Mouse (Mus musculus): ENCODE data around the gene Sub1. TPM values are rescaled to one million over a fixed set of nuclear protein-coding genes. Genes with fewer than 3 reads are reported as not detected.

Gene Sub1
- total and polyA plus RNA-seq, 2 experiments from 2014 or later, result 187 to 618 TPM

GRCm38 (mm10) chr15:12014197-12014905 lies 17.6 kb upstream of the Sub1 start:
- TF ChIP-seq CTCF (IDR thresholded peaks at IDR 0.05; ENCODE audit: low read depth), result no peak
- 74% methylated on average over 5 of the region's 5 CpGs for WGBS
- H3K36me3 ChIP-seq (ENCODE audit: insufficient read depth), result no peaks in the 10 kb centered on the region
- H3K4me2 ChIP-seq (ENCODE audit: low read depth), result no peak overlapping the region
- H3K9me3 ChIP-seq (ENCODE audit: low read length), result no peaks in the 10 kb centered on the region
- no peaks in the 10 kb centered on the region for H3K4me1 ChIP-seq (ENCODE audit: insufficient read depth)
- no peak overlapping the region for H3K4me3 ChIP-seq (ENCODE audit: low read depth, low read length)
- ATAC-seq, result no peak
- no peaks in the 10 kb centered on the region for H3K27me3 ChIP-seq (ENCODE audit: insufficient read depth, low read length)
- DNase-seq, result no peak
- no peak overlapping the region for H3K27ac ChIP-seq (ENCODE audit: low read depth, low read length)
- H3K9ac ChIP-seq, result no peak overlapping the region

GRCm38 (mm10) chr15:12013532-12014196 lies 16.9 kb upstream of the Sub1 start:
- ATAC-seq (no peak), DNase-seq (no peak)
- Histone ChIP-seq H3K4me2 (ENCODE audit: low read depth) (no peak overlapping the region), H3K4me3 (ENCODE audit: low read depth, low read length) (no peak overlapping the region), H3K36me3 (ENCODE audit: insufficient read depth) (no peaks in the 10 kb centered on the region), H3K4me1 (ENCODE audit: insufficient read depth) (no peaks in the 10 kb centered on the region), H3K27me3 (ENCODE audit: insufficient read depth, low read length) (no peaks in the 10 kb centered on the region), H3K27ac (ENCODE audit: low read depth, low read length) (no peak overlapping the region), H3K9ac (no peak overlapping the region), H3K9me3 (ENCODE audit: low read length) (no peaks in the 10 kb centered on the region)
- no peak for TF ChIP-seq CTCF (IDR thresholded peaks at IDR 0.05; ENCODE audit: low read depth)
- 74% methylated on average over 6 of the region's 6 CpGs for WGBS

DNA sequence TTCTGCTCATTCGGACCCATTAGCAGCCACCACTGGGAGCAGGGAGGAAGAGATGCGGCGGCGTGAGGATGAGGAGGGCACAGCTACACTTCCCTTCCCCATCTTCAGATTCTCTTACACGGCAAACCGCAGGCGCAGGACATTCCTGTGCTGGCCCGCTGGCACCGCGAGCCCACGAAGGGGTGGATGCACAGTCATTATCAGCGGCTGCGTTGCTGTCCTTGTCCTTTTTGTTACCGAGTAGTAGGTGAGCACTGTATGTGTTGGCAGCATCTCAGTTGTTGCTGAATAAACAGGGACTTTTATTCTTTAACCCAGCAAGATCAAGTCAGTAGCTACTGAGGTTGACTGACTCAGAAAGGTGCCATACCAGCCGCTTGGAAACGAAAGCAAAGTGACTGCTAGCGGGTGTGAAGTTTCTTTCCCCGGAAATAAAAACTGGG lies 13.8 kb upstream of the Sub1 start:
- 48% methylated on average over 18 of the region's 18 CpGs for WGBS
- H3K27me3 ChIP-seq (ENCODE audit: insufficient read depth, low read length), result no peaks in the 10 kb centered on the region
- no peak overlapping the region for H3K9ac ChIP-seq
- no peaks in the 10 kb centered on the region for H3K36me3 ChIP-seq (ENCODE audit: insufficient read depth)
- no peak overlapping the region for H3K4me3 ChIP-seq (ENCODE audit: low read depth, low read length)
- H3K9me3 ChIP-seq (ENCODE audit: low read length), result no peaks in the 10 kb centered on the region
- DNase-seq (no peak), ATAC-seq (no peak)
- TF ChIP-seq CTCF (IDR thresholded peaks at IDR 0.05; ENCODE audit: low read depth), result no peak
- peak overlapping the region; percentile 37 for H3K4me2 ChIP-seq (ENCODE audit: low read depth)
- H3K4me1 ChIP-seq (ENCODE audit: insufficient read depth), result no peaks in the 10 kb centered on the region
- no peak overlapping the region for H3K27ac ChIP-seq (ENCODE audit: low read depth, low read length)

- H3K27me3 ChIP-seq (ENCODE audit: insufficient read depth, low read length), result no peaks in the 10 kb centered on the region
These were observed 13.2 kb upstream of the Sub1 start for GRCm38 (mm10) chr15:12009712-12010601.

DNA sequence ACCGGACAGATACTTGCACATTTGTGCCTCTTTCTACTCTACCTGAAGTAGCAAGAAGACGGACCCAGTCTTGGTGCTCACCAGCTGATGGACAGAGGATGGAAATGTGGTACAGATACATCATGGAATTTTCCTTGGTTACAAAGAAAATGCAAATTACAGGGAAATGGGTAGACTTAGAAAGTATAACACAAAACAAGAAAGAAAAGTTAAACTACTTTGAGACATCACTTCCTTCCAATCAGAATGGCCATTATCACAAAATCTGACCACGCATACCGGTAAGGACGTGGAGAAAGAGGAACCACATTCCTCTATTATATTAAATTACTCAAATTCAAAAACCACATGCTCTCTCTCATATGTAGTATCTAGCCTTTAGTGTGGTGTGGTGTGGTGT lies 12.1 kb upstream of the Sub1 start:
- H3K4me2 ChIP-seq (ENCODE audit: low read depth), result no peak overlapping the region
- H3K27ac ChIP-seq (ENCODE audit: low read depth, low read length), result no peak overlapping the region
- WGBS, result 95% methylated on average over 5 of the region's 5 CpGs
- no peaks in the 10 kb centered on the region for H3K9me3 ChIP-seq (ENCODE audit: low read length)
- no peak for TF ChIP-seq CTCF (IDR thresholded peaks at IDR 0.05; ENCODE audit: low read depth)
- no peak overlapping the region for H3K4me3 ChIP-seq (ENCODE audit: low read depth, low read length)
- H3K9ac ChIP-seq, result no peak overlapping the region
- ATAC-seq, result no peak
- H3K4me1 ChIP-seq (ENCODE audit: insufficient read depth), result no peaks in the 10 kb centered on the region
- DNase-seq, result no peak
- no peaks in the 10 kb centered on the region for H3K36me3 ChIP-seq (ENCODE audit: insufficient read depth)
- no peaks in the 10 kb centered on the region for H3K27me3 ChIP-seq (ENCODE audit: insufficient read depth, low read length)

More at GRCm38 (mm10) chr15:12009712-12010601, 13.2 kb upstream of the Sub1 start:
- TF ChIP-seq CTCF (IDR thresholded peaks at IDR 0.05; ENCODE audit: low read depth), result no peak
- 78% methylated on average over 23 of the region's 23 CpGs for WGBS
- Histone ChIP-seq H3K4me3 (ENCODE audit: low read depth, low read length) (no peak overlapping the region), H3K9me3 (ENCODE audit: low read length) (no peaks in the 10 kb centered on the region), H3K4me2 (ENCODE audit: low read depth) (peak overlapping the region; percentile 37), H3K9ac (no peak overlapping the region), H3K36me3 (ENCODE audit: insufficient read depth) (no peaks in the 10 kb centered on the region), H3K27ac (ENCODE audit: low read depth, low read length) (no peak overlapping the region), H3K4me1 (ENCODE audit: insufficient read depth) (no peaks in the 10 kb centered on the region)
- DNase-seq, result no peak
- ATAC-seq, result no peak

GRCm38 (mm10) chr15:12007971-12008800 lies 11.4 kb upstream of the Sub1 start:
- no peak for ATAC-seq
- Histone ChIP-seq H3K9ac (no peak overlapping the region), H3K36me3 (ENCODE audit: insufficient read depth) (no peaks in the 10 kb centered on the region), H3K27me3 (ENCODE audit: insufficient read depth, low read length) (no peaks in the 10 kb centered on the region), H3K4me1 (ENCODE audit: insufficient read depth) (no peaks in the 10 kb centered on the region), H3K27ac (ENCODE audit: low read depth, low read length) (no peak overlapping the region), H3K4me2 (ENCODE audit: low read depth) (no peak overlapping the region), H3K9me3 (ENCODE audit: low read length) (no peaks in the 10 kb centered on the region), H3K4me3 (ENCODE audit: low read depth, low read length) (no peak overlapping the region)
- TF ChIP-seq CTCF (IDR thresholded peaks at IDR 0.05; ENCODE audit: low read depth), result no peak
- no peak for DNase-seq
- WGBS, result 67% methylated on average over 13 of the region's 13 CpGs

All from forebrain, postnatal 0 days (tissue).